Mouse (Mus musculus) thymus, adult 18-20 months (tissue): Measurements from ENCODE around the gene Acpp.
A peak's percentile ranks its signal among the peaks of the same experiment; 100 is the strongest.
"Not testable (repeated sequence)": the region's sequence is repeated elsewhere in the genome, so short reads cannot be mapped to it uniquely, and the experiment has no call there.

Source experiments
- DNase-seq, 2 experiments: peaks; one replicate each; pipeline ENCODE4 v3.0.0; 2022; ENCODE audit warnings: mixed read lengths in 2 of 2

Gene Acpp

DNA sequence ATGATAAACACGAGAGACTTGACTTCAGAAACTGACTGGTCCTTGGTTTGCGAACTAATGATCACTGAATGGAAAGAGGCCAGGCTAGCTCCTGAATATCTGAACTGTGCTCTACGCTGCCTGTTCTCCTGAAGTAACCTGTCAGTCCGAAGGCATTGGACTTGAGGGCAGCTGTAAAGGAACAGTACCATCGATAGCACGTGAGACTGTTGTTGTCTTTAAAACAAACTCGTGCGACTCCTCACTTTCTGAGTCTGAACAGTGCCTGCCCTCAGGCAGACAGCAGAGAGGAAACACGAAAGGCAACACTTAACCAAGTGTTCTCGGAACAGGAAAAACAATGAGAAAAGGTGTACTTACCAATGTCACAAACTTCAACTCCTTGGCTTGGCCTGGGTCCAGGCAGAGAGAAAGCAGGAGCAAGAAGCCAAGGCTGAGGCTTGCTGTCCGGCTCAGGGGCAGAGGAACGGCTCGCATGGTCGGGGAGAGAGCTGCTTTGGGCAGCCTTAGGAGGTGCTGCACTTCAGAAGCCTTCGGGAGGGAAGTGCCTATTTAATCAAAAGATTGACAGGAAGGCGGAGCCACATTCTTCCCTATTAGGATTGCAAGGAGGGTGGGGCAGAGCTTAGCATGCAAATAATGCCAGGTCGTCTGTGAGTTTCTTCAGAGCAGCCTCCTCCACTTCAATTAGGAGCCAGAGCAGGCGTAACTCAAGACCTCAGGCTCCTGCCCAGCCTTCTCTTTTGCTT lies at the start of gene Acpp:
TSS of gene Acpp (minus strand) at position 566 of the 749 bp plus-strand sequence.
- DNase-seq, result peak; percentile 17 to 50

DNA sequence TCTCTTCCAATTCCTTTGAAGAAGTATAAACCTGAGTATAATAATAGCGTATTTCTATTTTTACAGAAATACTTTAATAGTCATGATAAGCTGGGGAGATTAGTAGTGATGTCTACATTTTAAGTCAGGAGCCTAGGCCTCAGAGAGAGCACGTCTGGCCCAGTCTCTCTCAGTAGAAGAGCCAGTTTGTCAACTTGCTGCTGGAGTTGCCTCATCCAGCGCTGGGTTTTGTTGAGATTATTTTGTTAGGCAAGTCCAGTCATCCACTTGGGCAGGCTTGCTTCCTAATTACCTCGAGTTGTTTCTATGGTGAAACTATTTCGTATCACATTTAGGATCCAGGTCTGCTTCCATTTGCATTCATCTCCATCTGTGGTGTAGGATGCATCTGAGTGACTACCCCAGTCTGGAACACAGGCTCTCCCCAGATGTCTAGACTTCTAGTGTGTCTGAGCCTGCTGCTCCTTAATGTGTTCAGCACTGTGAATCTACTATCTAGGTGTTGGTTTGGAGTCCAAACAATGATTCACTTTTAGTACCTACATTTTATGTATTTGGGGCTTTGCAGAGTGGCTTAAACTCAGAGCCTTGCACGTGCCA lies 45.1 kb upstream of the Acpp start:
- DNase-seq, result no peak

DNA sequence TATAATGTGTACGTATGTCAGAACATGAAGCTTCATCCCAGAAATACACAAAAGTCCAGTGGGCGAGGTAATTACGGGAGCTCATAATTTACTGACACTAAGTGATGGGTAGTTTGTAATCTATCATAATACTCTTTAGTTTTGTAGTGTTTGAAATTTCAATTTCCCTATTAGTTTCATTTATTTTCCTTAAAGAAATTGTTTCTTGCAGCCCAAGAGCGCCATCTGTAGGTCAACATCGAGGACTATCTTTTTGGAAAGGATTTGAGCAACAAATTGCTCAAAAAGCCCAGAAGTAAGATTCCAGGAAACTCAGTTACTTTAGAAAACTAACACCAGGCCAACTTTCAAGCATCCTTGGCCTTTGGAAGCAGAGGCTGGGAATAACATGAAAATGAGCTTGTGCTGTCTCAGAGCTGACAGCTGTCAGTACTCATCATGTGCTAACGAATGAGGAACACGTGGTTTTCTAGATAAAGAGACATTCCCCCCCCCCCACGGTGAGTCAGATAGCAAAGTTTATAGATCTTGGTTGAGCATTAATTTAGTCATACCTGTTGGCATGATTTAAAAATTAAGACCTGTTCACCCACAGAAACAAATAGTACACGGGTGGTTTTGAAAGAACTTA lies 42.1 kb upstream of the Acpp start:
- no peak for DNase-seq

DNA sequence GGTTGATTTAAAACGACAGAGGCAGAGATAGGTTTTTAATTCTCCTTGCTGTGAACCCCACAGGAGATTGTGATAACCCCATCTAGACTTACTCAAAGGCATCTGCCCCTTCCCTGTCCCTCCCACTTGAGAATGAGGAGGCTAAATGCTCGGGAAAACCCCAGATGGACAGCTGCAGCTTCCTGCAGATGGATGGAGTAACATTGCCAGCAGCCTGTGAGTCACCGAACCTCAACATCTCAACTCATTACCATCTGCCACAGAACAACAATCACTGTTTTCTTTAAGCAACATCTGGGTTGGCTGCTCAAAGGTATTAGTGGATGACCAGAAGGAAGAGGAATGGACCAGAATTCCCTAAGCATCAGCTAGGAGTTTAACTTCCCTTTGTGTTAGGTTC lies 38.0 kb upstream of the Acpp start:
- DNase-seq, result no peak

DNA sequence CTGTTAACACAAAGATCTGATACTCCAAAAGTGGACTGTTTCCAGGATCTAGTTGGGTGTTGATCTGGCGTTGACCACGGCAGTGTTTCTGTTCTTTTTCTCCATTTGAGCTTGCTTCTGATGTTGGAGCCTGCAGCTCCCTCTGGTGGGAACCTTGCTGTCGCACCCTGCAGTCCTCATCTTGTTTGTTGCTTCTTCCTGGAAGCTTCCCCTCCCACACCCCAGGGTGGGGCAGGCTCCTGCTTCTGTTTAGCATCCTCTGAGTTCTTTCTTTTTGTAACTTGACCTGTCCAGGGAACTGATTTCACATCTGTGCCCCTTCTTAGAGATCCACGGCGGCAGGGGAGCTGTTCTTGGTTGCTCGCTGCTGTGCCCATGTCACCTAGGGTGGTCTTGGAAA lies 35.7 kb upstream of the Acpp start:
- DNase-seq, result peak; percentile 19 to 22

DNA sequence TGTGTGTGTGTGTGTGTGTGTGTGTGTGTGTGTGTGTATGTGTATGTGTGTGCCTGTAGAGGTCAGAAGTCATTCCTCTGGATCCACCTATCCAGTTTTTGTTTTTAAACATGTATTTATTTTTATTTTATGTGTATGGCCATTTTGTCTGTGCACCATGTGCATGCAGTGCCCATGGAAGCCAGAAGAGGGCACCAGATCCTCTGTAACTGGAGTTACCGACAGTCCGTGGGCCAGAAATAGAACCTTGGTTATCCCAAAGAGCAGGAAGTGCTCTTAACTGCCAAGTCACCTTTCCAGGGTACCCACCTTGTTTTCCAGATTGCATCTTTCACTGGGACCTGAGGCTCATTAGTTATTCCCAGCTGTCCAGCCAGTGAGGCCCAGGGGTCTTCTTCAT lies 29.4 kb upstream of the Acpp start:
- DNase-seq, result no peak

DNA sequence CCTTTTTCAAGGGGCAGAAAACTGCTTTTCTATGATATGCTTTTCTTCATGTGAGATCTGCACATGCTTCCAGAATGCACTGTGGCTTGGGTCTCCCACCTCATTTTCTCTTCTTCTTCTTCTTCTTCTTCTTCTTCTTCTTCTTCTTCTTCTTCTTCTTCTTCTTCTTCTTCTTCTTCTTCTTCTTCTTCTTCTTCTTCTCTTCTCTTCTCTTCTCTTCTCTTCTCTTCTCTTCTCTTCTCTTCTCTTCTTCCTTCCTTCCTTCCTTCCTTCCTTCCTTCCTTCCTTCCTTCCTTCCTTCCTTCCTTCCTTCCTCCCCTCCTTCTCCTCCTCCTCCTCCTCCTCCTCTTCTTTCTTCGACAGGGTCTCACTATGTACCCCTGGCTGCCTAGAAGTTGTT lies 24.4 kb upstream of the Acpp start:
- not testable (repeated sequence) for DNase-seq

DNA sequence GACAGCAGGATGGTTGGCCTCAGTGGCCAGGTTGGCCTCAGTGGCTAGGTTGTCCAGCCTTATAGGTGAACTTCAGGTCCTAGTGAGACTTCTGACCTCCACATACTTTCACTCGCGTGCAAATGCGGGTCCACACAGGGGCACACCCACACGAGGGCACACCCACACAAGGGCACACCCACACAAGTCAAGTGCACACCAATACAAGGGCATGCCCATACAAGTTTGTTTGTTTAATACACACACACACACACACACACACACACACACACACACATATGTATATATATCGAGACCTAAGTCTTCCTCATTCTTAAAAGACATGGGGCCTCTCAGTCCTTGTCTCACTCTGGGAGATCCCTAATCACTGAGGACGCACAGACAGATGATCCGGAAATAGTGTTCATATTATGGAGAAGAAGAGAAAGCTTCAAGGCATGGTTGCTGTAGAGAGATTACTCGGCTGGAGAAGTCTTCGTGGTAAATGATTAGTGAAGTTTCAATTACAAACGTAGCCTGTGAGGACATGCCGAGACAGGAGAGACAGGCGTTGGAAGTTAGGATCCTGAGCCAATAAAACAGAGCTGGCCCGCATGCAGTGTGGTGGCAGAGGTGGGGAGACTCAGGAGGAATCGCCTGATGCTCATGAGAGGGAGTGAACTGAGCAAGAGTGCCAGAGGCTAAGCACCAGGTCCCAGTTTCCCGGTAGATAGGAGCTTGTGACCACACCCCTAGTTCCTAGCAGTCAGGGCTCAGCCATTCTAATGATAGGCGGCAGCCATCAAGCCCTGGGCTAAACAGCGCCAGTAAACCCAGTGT lies 23.7 kb upstream of the Acpp start:
- no peak for DNase-seq

DNA sequence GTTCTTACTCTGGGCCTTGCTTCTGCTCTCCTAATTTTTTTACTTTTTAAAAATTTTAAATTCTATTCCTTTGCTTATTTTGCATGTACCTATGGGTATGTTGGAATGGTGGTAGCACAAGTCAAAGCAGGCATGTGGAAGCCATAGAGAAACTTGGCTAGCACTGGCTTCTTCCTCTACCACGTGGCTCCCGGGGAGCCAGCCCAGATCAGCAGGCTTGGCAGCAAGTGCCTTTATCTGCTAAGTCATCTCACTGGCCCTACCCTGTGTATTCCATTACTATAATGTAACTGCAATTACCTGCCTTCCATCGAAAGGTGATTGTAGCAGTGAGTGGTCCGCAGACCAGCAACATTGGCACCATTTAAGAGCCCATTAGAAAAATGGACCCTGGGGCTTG lies 22.8 kb upstream of the Acpp start:
- no peak for DNase-seq

DNA sequence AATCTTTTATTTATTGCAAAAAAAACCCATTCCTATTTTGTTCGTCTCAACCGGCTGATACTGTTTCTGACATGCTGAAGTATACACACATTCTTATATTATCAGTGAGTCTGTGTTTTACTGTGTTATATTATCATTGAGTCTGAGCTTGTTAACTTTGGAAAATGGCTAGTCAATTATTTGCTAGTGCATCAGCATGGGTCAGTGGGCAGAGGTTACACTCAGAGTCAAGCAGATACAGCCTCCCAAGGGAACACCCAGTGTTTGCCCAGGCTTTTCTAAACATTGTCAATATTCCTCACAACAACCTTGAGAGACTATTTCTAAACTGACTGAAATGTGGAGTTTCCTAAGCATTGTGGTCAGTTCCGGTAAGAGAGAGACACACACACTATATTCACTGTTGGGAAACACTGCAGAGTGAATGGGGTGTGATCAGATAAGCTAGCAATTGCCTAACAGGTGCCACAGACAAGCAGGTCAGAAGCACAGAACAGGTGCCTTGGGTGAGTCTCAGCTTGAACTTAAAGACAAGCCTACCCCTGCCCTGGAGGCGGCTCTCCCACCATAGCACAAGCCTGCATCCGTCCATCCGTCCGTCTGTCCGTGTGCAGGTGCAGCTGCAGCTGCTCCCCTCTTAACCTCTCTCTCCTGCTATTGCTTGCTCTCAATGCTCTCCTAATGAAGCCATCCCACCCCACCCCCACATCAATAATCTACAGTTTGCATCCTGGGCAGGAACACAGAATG lies 18.1 kb upstream of the Acpp start:
- no peak for DNase-seq

DNA sequence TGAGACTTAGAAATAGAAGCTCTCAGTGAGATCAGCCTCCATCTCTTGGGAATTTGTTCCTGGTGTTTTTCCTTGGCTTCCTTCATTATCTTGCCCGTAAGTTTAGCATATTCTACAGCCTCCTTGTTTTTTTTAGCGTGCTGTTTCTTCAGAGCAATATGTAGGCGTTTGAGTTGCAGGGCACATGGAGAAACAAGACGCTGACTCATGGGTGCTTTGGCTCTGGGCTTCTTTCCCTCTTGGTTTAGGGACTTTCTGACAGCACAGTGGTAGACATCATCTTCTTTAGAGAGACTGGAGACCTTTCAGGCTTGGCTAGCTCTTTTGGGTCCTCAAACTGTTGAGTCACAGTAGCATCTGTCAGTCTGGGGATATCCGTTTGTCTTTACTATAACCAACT lies 6.6 kb upstream of the Acpp start:
- DNase-seq, result no peak

DNA sequence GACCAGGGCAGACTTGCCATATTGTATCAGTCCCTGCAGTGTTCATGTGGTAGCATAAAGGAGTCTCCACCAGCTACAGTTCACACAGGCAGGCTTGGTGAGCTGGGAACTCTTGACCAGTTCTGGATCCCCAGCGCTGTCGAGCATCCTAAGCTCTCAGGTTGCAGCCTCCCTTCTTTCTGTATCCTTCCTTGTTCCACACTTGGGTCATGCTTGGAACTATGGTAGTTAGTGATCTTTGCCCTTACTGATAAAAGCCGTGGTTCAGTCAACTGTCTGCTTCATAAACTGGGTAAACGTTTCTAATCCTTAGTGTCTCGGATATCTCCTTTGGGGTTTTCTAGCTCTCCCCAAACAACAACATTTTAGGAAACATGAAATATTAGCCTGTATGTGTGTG lies 1.9 kb upstream of the Acpp start:
- no peak for DNase-seq

DNA sequence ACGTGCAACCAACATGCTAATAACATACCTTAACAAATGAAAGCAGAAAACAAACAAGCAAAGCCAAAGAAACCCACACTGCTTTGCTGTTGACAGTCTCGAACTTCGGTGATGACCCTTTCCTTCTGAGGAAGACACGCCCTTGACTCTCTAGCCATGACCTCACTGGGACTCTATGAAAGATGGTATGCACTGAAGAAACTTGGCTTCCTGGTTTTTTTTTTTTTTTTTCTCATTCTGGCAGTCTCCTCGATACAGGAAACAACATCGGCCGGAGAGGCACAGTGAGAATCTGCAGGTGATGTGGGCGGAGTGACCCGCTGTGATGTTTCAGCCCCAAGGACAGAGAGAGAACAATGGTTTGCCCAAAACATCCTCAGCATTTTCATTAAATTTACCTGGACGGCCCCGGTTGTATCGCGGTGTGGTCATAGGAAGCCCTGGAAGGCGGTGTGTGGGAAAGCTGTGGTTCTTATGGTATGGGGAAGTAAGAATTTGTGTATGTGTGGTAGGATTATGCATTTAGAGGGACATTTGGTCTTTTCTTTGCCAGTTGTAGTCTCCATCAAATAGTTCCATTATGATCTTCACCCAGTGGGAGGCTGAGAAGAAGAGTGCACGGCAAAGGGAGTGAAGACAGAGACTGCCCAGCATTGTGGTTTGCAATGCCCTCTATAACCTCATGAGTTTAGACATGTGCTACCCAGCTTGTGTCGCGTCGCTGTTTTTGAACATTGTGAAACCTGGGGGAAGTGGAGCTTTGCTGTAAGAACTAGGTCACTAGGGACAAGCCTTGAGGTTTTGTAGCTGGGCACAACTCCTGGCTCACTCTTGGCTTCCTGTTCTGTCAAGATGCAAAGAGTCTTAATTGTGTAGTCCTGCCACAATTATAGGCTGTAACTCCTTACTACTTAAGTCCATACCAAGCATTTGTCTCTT lies 1.2 kb upstream of the Acpp start:
- DNase-seq, result peak; percentile 6 to 12

DNA sequence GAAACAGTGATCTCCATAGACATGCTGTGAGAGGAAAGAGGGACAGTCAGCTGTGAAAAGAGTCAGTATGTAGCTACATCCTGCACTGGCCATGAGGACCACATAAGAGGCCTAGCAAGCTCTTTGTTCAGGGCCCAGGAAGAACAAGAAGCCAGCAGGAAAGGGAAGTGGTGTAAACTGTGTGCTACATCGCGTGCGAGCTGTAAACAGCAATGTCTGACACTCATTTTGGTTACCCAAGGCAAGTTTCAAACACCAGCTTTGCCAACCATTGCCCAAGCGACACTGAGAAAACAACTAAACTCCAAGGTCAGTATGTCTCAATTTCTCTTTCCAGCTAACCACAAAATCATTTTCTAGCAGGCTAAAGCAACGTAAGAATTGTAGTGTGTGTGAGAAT lies 6.2 kb downstream of the Acpp start:
- DNase-seq, result peak; percentile 5 to 34

DNA sequence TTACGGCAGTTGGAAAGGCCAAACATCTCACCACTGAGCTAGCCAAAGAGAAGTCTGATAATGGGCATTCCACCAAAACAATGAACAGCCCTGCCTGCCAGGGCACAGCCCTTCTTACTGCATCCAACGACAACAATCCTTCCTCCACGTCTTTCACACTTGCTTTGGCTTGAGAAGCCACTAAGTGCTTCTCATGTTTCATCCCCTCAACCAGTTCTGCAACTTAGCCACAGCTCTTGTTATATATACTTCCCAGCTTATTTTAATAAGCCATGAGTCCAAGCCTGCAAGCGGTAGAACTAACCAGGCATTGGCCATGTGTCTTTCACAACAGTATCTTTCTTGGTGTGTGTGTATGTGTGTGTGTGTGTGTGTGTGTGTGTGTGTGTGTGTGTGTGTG lies 8.9 kb downstream of the Acpp start:
- no peak for DNase-seq

DNA sequence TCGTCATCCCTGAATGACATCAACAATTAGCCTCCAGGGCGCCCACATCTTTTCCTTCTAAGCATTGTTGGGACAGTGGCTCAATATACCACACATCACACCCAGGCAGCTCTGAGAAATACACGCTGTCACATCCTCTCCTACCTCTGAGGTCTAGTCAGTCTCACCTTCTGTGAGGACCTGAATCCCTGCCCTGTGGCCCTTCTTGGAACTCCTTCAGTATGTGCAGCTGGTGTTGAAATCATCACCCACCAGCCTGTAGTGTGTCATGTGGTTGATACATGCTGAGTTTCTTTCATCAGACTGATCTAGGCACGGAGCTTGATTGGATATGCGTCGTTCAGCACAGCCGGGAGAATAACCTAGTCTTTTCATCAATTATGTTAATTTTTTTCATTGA lies 16.0 kb downstream of the Acpp start:
- DNase-seq, result no peak

DNA sequence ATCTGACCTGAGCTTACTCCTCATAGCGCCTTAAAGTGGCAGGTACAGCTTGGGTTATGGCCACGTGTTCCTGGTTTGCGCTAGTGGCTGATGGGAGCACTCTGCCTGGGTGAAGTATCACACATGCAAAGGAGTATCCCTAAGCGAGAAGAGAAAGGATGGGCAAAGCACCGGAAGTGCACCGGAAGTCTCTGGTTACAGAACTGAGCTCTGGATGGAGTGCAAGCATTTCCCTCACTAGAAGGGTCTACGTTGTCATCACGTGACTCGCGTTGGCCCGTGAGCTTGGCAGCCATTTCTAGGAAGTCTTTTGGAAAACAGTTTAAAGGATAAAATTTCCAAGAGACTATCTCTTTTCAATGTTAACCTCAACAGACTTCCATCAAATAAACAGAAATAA lies 21.2 kb downstream of the Acpp start:
- no peak for DNase-seq

DNA sequence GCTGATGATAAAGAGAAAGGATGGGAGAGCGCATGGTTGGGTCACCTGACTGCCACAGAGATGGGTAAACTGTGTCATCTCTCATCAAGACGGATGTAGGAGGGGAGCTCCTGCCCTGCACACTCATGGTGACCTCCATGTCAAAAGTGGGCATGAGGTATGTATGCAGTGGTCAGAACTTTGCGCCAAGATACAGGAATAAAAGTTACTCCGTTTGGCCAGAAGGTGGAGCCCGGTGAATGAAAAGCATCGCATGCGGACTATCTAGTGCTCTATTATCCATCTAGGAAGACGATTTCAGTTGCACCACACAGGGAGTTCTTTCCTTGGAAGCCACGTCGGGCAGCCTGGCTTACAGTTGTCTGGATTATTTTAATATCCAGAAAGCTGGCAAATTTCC lies 22.0 kb downstream of the Acpp start:
- no peak for DNase-seq

DNA sequence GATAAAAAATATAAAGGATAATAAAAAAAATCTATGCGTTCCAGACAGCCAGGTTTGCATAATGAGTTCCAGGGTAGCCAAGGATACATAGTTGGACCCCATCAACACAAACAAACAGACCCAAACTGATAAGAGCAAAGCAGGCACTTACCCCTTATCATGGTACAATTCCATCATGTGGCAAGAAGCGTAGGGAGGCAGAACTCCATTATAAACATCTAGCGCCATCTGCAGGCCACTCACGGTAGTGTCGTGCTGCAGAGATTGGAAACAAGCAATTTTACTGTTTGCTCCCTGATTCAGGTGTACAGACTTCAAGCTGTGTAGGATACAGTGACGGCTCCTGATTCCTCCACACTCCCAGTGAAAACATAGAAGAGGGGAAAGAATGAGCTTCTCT lies 30.8 kb downstream of the Acpp start:
- DNase-seq, result peak; percentile 8 to 13

DNA sequence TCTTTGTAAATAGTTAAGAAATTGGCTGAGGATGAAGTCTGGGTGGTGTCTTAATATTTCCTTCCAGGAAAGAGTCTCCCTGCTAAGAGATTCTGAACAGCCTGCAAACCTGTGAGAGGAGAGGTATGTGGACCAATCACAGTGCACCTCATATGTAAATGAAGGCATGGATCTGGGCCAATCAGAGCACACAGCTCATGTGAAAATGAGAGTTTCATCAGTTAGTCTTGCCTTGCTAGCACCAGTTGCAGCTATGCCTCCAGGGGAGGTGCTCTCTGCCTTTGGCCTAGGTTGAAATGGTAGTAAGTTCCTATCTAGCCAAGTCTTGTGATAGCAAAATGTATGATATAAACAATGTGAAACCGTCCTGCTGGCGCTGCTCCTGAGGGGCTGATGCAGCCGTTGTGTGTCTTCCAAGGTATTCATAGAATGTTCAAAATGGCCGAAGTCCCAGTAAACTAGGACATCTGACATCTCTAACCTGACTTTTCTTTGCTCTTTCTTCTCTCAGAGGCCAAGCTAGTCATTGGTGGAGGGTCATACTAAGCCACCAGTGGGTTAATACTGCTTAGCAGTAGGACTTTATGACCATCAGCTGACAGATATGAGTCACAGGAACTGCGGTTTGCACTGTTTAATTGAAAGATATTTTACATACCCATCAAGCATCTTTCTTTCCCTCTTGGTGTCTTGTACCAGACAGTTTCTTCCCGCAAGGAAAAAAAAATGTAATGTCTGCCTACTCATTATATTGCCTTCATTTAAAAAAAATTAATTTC lies 32.0 kb downstream of the Acpp start:
- no peak for DNase-seq

DNA sequence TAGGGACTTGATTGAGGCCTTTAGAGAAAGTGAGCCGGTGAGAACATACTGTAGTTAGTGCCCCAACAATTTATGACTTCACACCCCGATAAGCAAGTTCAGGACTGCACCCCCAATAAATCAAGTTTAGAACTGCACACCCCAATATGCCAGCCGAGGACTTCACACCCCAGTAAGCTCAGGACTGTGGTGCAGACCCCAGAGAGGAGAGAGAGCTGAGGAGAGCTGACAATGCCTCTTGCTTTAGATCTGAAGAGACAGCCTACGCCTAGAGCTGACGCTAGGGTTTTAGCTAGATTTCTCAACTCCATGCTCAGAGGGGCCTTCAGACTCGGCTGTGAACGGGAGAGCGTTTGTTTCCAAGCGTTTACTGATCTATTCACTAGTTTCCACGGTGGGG lies 32.7 kb downstream of the Acpp start:
- DNase-seq, result no peak
